ENCODE assay signal across 8 mouse cellular contexts in the genomic region with DNA sequence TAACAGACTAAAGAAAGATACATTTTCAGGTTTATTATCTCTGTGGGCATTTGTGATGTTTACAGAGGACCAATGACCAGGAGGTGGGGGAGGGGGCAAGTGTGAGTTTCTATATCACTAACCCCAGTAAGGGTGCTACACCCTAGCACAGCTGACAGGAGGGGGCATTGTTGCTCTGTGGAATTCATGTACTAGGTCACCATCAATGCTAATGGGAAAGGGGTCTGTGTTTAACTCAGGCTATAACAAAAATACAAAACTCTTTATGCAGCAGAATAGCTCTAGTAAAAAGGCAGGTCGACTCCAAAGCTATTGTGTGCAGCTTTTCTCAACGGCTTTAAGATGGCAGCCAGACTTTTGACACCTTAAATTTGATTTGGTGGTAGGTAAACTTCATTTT.
DNase-seq lines count a peak whose midpoint lies in the region; ATAC-seq and TF ChIP-seq lines count a peak whose summit lies in the region.

No protein-coding gene starts in this region.

- H3K4me1 ChIP-seq in neural tube, embryonic 15.5 days: peaks cover 30% of the 10 kb centered on the region
- H3K4me1 ChIP-seq in embryonic fibroblast, embryonic 13.5 days (ENCODE audit: control insufficient read depth, insufficient read depth, low read length): peaks cover 17% of the 10 kb centered on the region
- H3K4me1 ChIP-seq in intestine, embryonic 15.5 days (replicated peaks): peaks cover 9% of the 10 kb centered on the region; the same call in 1 of the 2 replicates
- peaks cover 2 to 10% of the 10 kb centered on the region in 2 experiments; a peak in 2 of 4 replicates for H3K4me1 ChIP-seq in liver, embryonic 14.5 days (replicated peaks; ENCODE audit: control insufficient read depth in 2 of 2, insufficient read depth in 2 of 2, low read length in 1 of 2)
- peaks cover 35% of the 10 kb centered on the region for H3K4me1 ChIP-seq in neural tube, embryonic 13.5 days (replicated peaks)

- H3K4me2 ChIP-seq in neural tube, embryonic 15.5 days: no peak overlapping the region
- H3K4me2 ChIP-seq in intestine, embryonic 15.5 days (replicated peaks): no peak overlapping the region
- H3K4me2 ChIP-seq in liver, embryonic 14.5 days (ENCODE audit: low read depth): no peak overlapping the region; the same call in 1 of the 2 replicates
- H3K4me2 ChIP-seq in neural tube, embryonic 13.5 days: peak overlapping the region; percentile 61

- WGBS in neural tube, embryonic 15.5 days: 15% methylated on average over 2 of the region's 2 CpGs
- WGBS in intestine, embryonic 15.5 days: 12% methylated on average over 2 of the region's 2 CpGs
- 14% methylated on average over 2 of the region's 2 CpGs for WGBS in liver, embryonic 14.5 days (ENCODE audit: insufficient replicate concordance)
- 37% methylated on average over 2 of the region's 2 CpGs for WGBS in neural tube, embryonic 13.5 days

- no peak overlapping the region for H3K27ac ChIP-seq in neural tube, embryonic 15.5 days (replicated peaks)
- H3K27ac ChIP-seq in embryonic fibroblast, embryonic 13.5 days (ENCODE audit: insufficient read depth, low read length): peak overlapping the region; percentile 94
- H3K27ac ChIP-seq in intestine, embryonic 15.5 days: peak overlapping the region; percentile 42; the same call in 1 of the 2 replicates
- H3K27ac ChIP-seq in liver, embryonic 14.5 days: no peak overlapping the region
- no peak overlapping the region for H3K27ac ChIP-seq in neural tube, embryonic 13.5 days (replicated peaks)

- TF ChIP-seq CTCF in embryonic fibroblast, embryonic 13.5 days (IDR thresholded peaks at IDR 0.05; ENCODE audit: borderline replicate concordance, insufficient read depth, low read length): peak; percentile 51; the same call in 1 of the 2 replicates
- peak; percentile 38; the same call in 1 of the 2 replicates for TF ChIP-seq CTCF in liver, embryonic 14.5 days (IDR thresholded peaks at IDR 0.05; ENCODE audit: low read depth)

- no peak for ATAC-seq in neural tube, embryonic 15.5 days (ENCODE audit: low FRiP score)
- peak; percentile 57 for ATAC-seq in intestine, embryonic 15.5 days
- ATAC-seq in liver, embryonic 14.5 days (ENCODE audit: insufficient read depth): no peak
- ATAC-seq in neural tube, embryonic 13.5 days (ENCODE audit: low read depth): no peak

- intact Hi-C loops in left cerebral cortex, postnatal 14 days (cut with DNase I): loop anchor here (10.0 kb wide), 1 partner anchor 740 kb away; no protein-coding TSS in a partner anchor

- TF ChIP-seq POLR2A in embryonic fibroblast, embryonic 13.5 days (IDR thresholded peaks at IDR 0.05; ENCODE audit: low read depth, low read length): no peak

- no peak for TF ChIP-seq EP300 in liver, embryonic 14.5 days (IDR thresholded peaks at IDR 0.05; ENCODE audit: low read depth)

- no peak overlapping the region for H3K4me3 ChIP-seq in neural tube, embryonic 15.5 days (replicated peaks)
- no peak overlapping the region for H3K4me3 ChIP-seq in embryonic fibroblast, embryonic 13.5 days (ENCODE audit: insufficient read depth, low read length)
- no peak overlapping the region for H3K4me3 ChIP-seq in intestine, embryonic 15.5 days (replicated peaks)
- H3K4me3 ChIP-seq in liver, embryonic 14.5 days (ENCODE audit: insufficient read depth in 1 of 2, low read depth in 2 of 2, low read length in 2 of 2): no peak overlapping the region
- no peak overlapping the region for H3K4me3 ChIP-seq in neural tube, embryonic 13.5 days

- no peaks in the 10 kb centered on the region for H3K9me3 ChIP-seq in neural tube, embryonic 15.5 days (replicated peaks)
- H3K9me3 ChIP-seq in intestine, embryonic 15.5 days: no peaks in the 10 kb centered on the region
- no peaks in the 10 kb centered on the region for H3K9me3 ChIP-seq in liver, embryonic 14.5 days (ENCODE audit: control insufficient read depth, low read length)
- no peaks in the 10 kb centered on the region; the same call in 1 of the 2 replicates for H3K9me3 ChIP-seq in neural tube, embryonic 13.5 days

- no peaks in the 10 kb centered on the region for H3K36me3 ChIP-seq in neural tube, embryonic 15.5 days
- H3K36me3 ChIP-seq in intestine, embryonic 15.5 days: no peaks in the 10 kb centered on the region
- H3K36me3 ChIP-seq in liver, embryonic 14.5 days (replicated peaks; ENCODE audit: control insufficient read depth, insufficient read depth, low read depth): no peaks in the 10 kb centered on the region
- no peaks in the 10 kb centered on the region for H3K36me3 ChIP-seq in neural tube, embryonic 13.5 days

- DNase-seq in neural tube, embryonic 10.5 days (ENCODE audit: extremely low spot score, low spot score): peak; percentile 43
- DNase-seq in liver, embryonic 14.5 days (ENCODE audit: low read depth in 3 of 3, low spot score in 3 of 3): no peak
- DNase-seq in left cerebral cortex, postnatal 14 days (ENCODE audit: low spot score in 2 of 2): no peak
- no peak for DNase-seq in thymus, postnatal 25 days

- no peaks in the 10 kb centered on the region for H3K27me3 ChIP-seq in neural tube, embryonic 15.5 days (replicated peaks)
- H3K27me3 ChIP-seq in intestine, embryonic 15.5 days (replicated peaks): no peaks in the 10 kb centered on the region
- H3K27me3 ChIP-seq in liver, embryonic 14.5 days (ENCODE audit: control insufficient read depth, insufficient read depth, low read length): no peaks in the 10 kb centered on the region
- no peaks in the 10 kb centered on the region for H3K27me3 ChIP-seq in neural tube, embryonic 13.5 days

- H3K9ac ChIP-seq in neural tube, embryonic 15.5 days (replicated peaks): no peak overlapping the region
- H3K9ac ChIP-seq in intestine, embryonic 15.5 days: no peak overlapping the region
- H3K9ac ChIP-seq in liver, embryonic 14.5 days (replicated peaks): no peak overlapping the region
- no peak overlapping the region for H3K9ac ChIP-seq in neural tube, embryonic 13.5 days

Comparison
In these comparisons a context has a peak if more than half of its experiments do, and no peak if none do; other contexts are left out.
1. H3K27ac ChIP-seq: peak in embryonic fibroblast, embryonic 13.5 days (single experiment) and intestine, embryonic 15.5 days (single experiment); none in neural tube, embryonic 15.5 days (single experiment), liver, embryonic 14.5 days (single experiment) and neural tube, embryonic 13.5 days (single experiment).